Mouse (Mus musculus) stomach, embryonic 14.5 days (tissue): Measurements from ENCODE around the gene Wnt5a. TPM values are rescaled to one million over a fixed set of nuclear protein-coding genes. Genes with fewer than 3 reads are reported as not detected.

Experiments
- ATAC-seq: fragments of 200-750 bp; cut with Nextera tagmentation; 2 replicates; pipeline ENCODE4 v1.8.0; 2017; ENCODE audit warnings: low read depth, moderate TSS enrichment; ENCODE audit not compliant: insufficient number of reproducible peaks, insufficient read depth, low FRiP score
- H3K27ac ChIP-seq: fragments of 300-500 bp; sonication (generic); 2 replicates; pipeline ENCODE4 v1.5.1; 2014; ENCODE audit warnings: mild to moderate bottlenecking, low read length, moderate library complexity, mixed read lengths
- H3K27me3 ChIP-seq: fragments of 300-500 bp; sonication (generic); 2 replicates; pipeline ENCODE4 v1.6.1; 2014; ENCODE audit warnings: low read length, control low read depth, mixed read lengths; ENCODE audit not compliant: control insufficient read depth, insufficient read depth
- H3K36me3 ChIP-seq: fragments of 300-500 bp; sonication (generic); 2 replicates; pipeline ENCODE4 v1.6.1; 2014; ENCODE audit warnings: mild to moderate bottlenecking, control low read depth, low read length, moderate library complexity, mixed read lengths; ENCODE audit not compliant: control insufficient read depth, insufficient read depth
- H3K4me1 ChIP-seq: fragments of 300-500 bp; sonication (generic); 2 replicates; pipeline ENCODE4 v1.6.1; 2014; ENCODE audit warnings: low read length, control low read depth, mixed read lengths; ENCODE audit not compliant: control insufficient read depth, insufficient read depth
- H3K4me2 ChIP-seq: fragments of 300-500 bp; sonication (generic); replicated peaks from 2 replicates; pipeline ENCODE4 v1.6.1; 2014; ENCODE audit warnings: low read depth, low read length, control low read depth
- H3K4me3 ChIP-seq: fragments of 300-500 bp; sonication (generic); 2 replicates; pipeline ENCODE4 v1.5.1; 2014; ENCODE audit warnings: low read depth, low read length, control low read depth
- H3K9ac ChIP-seq: fragments of 300-500 bp; sonication (generic); replicated peaks from 2 replicates; pipeline ENCODE4 v1.6.1; 2014; ENCODE audit warnings: low read depth, mild to moderate bottlenecking, control low read depth, low read length, moderate library complexity, mixed read lengths
- H3K9me3 ChIP-seq: fragments of 300-500 bp; sonication (generic); 2 replicates; pipeline ENCODE4 v1.6.1; 2016; ENCODE audit warnings: low read depth, low read length, control low read depth; ENCODE audit not compliant: control insufficient read depth
- WGBS: fragments of 180-500 bp; shearing (Covaris S2); extraction: QIAGEN DNeasy Blood & Tissue Kit; methylation state at CpG from one replicate; pipeline ENCODE4 v1.1.7; 2014; 5-methylcytosine and 5-hydroxymethylcytosine counted together
- polyA plus RNA-seq: library from polyadenylated mRNA; unstranded; fragments of >200 nt; fragmentation: Nextera tagmentation; extraction: Ambion mirVana; gene quantifications from 2 replicates; pipeline ENCODE4 v1.2.1, GENCODE M21; 2014

Gene Wnt5a
- polyA plus RNA-seq, result 38.2 and 41.8 TPM in 2 replicates

GRCm38 (mm10) chr14:28504101-28505050 lies at the start of gene Wnt5a:
TSS of gene Wnt5a (plus strand) at chr14:28504750.
- Histone ChIP-seq H3K4me3 (peak within 1 kb of the TSS; percentile 75), H3K36me3 (no peaks in the 10 kb centered on the region), H3K4me2 (peak within 1 kb of the TSS; percentile 77), H3K9ac (peak within 1 kb of the TSS; percentile 87), H3K9me3 (no peaks in the 10 kb centered on the region), H3K27me3 (no peaks in the 10 kb centered on the region), H3K4me1 (peaks cover 5% of the 10 kb centered on the region; the same call in 1 of the 2 replicates), H3K27ac (peak within 1 kb of the TSS; percentile 95)
- peak; percentile 67; the same call in 1 of the 2 replicates for ATAC-seq
- 2% methylated on average over 53 of the region's 53 CpGs for WGBS

- H3K4me1 ChIP-seq, result no peaks in the 10 kb centered on the region
- no peaks in the 10 kb centered on the region for H3K36me3 ChIP-seq
- no peak for ATAC-seq
- no peak overlapping the region for H3K9ac ChIP-seq
- H3K27me3 ChIP-seq, result no peaks in the 10 kb centered on the region
- 59% methylated on average over 7 of the region's 7 CpGs for WGBS
- H3K27ac ChIP-seq, result no peak overlapping the region
- H3K4me3 ChIP-seq, result no peak overlapping the region
- no peak overlapping the region for H3K4me2 ChIP-seq
- H3K9me3 ChIP-seq, result no peaks in the 10 kb centered on the region
These were observed 48.0 kb upstream of the Wnt5a start for GRCm38 (mm10) chr14:28456372-28457076.

GRCm38 (mm10) chr14:28457428-28457827 lies 47.1 kb upstream of the Wnt5a start:
- H3K4me3 ChIP-seq, result no peak overlapping the region
- no peak for ATAC-seq
- WGBS, result 57% methylated on average over 3 of the region's 3 CpGs

GRCm38 (mm10) chr14:28467956-28468355 lies 36.6 kb upstream of the Wnt5a start:
- 23% methylated on average over 5 of the region's 5 CpGs for WGBS
- Histone ChIP-seq H3K27me3 (no peaks in the 10 kb centered on the region), H3K9ac (no peak overlapping the region), H3K9me3 (no peaks in the 10 kb centered on the region), H3K4me3 (no peak overlapping the region), H3K36me3 (no peaks in the 10 kb centered on the region), H3K4me2 (no peak overlapping the region), H3K4me1 (peaks cover 6% of the 10 kb centered on the region; the same call in 1 of the 2 replicates), H3K27ac (no peak overlapping the region)
- no peak for ATAC-seq

More at GRCm38 (mm10) chr14:28457428-28457827, 47.1 kb upstream of the Wnt5a start:
- no peaks in the 10 kb centered on the region for H3K36me3 ChIP-seq
- H3K9me3 ChIP-seq, result no peaks in the 10 kb centered on the region
- no peak overlapping the region for H3K4me2 ChIP-seq
- H3K4me1 ChIP-seq, result no peaks in the 10 kb centered on the region
- H3K27ac ChIP-seq, result no peak overlapping the region
- H3K27me3 ChIP-seq, result no peaks in the 10 kb centered on the region
- no peak overlapping the region for H3K9ac ChIP-seq

GRCm38 (mm10) chr14:28469696-28470095 lies 34.9 kb upstream of the Wnt5a start:
- Histone ChIP-seq H3K9me3 (no peaks in the 10 kb centered on the region), H3K9ac (no peak overlapping the region), H3K36me3 (no peaks in the 10 kb centered on the region), H3K4me2 (no peak overlapping the region), H3K27ac (no peak overlapping the region), H3K27me3 (no peaks in the 10 kb centered on the region), H3K4me1 (peaks cover 6% of the 10 kb centered on the region; the same call in 1 of the 2 replicates), H3K4me3 (no peak overlapping the region)
- no peak for ATAC-seq
- WGBS, result 30% methylated on average over 4 of the region's 4 CpGs

GRCm38 (mm10) chr14:28470212-28470611 lies 34.3 kb upstream of the Wnt5a start:
- Histone ChIP-seq H3K4me3 (no peak overlapping the region), H3K27me3 (no peaks in the 10 kb centered on the region), H3K4me1 (peaks cover 6% of the 10 kb centered on the region; the same call in 1 of the 2 replicates), H3K27ac (no peak overlapping the region), H3K36me3 (no peaks in the 10 kb centered on the region), H3K4me2 (no peak overlapping the region), H3K9me3 (no peaks in the 10 kb centered on the region), H3K9ac (no peak overlapping the region)
- 60% methylated on average over 6 of the region's 6 CpGs for WGBS
- no peak for ATAC-seq

- Histone ChIP-seq H3K27me3 (no peaks in the 10 kb centered on the region), H3K27ac (no peak overlapping the region), H3K36me3 (no peaks in the 10 kb centered on the region), H3K9ac (no peak overlapping the region), H3K4me1 (0 out of 2 replicates have a peak, but pooled peaks cover 3% of the 10 kb centered on the region), H3K9me3 (no peaks in the 10 kb centered on the region), H3K4me2 (no peak overlapping the region), H3K4me3 (no peak overlapping the region)
- WGBS, result 37% methylated on average over 3 of the region's 3 CpGs
- no peak for ATAC-seq
These were observed 29.5 kb upstream of the Wnt5a start for GRCm38 (mm10) chr14:28475012-28475411.

- Histone ChIP-seq H3K4me1 (0 out of 2 replicates have a peak, but pooled peaks cover 3% of the 10 kb centered on the region), H3K9me3 (no peaks in the 10 kb centered on the region), H3K27me3 (no peaks in the 10 kb centered on the region), H3K36me3 (no peaks in the 10 kb centered on the region), H3K4me3 (no peak overlapping the region), H3K27ac (no peak overlapping the region), H3K4me2 (no peak overlapping the region), H3K9ac (no peak overlapping the region)
- 32% methylated on average over 7 of the region's 7 CpGs for WGBS
- no peak for ATAC-seq
These were observed 29.1 kb upstream of the Wnt5a start for GRCm38 (mm10) chr14:28475421-28475820.
